Mouse (Mus musculus): ENCODE data around the gene Ddc.

- TF ChIP-seq POLR2A (IDR thresholded peaks at IDR 0.05; ENCODE audit: low read depth, low read length) (no peak), CTCF (IDR thresholded peaks at IDR 0.05; ENCODE audit: extremely low read depth, insufficient read length, insufficient replicate concordance, low read depth, low read length) (no peak)
Observed at GRCm38 (mm10) chr11:11940833-11941681, 43.1 kb upstream of the Ddc start.

Measured in small intestine, adult 2 months (tissue).